Mouse (Mus musculus): ENCODE results near the gene Tmco3. TPM values are rescaled to one million over a fixed set of nuclear protein-coding genes. Genes with fewer than 3 reads are reported as not detected.
"Not testable (repeated sequence)": the region's sequence is repeated elsewhere in the genome, so short reads cannot be mapped to it uniquely, and the experiment has no call there.

Gene Tmco3
- polyA plus RNA-seq, 1 experiment from 2014 or later = 54.7 TPM

- Histone ChIP-seq H3K27me3 (replicated peaks) (no peaks in the 10 kb centered on the region), H3K9ac (replicated peaks) (no peak overlapping the region), H3K4me2 (no peak overlapping the region), H3K4me1 (no peaks in the 10 kb centered on the region), H3K9me3 (replicated peaks) (no peaks in the 10 kb centered on the region), H3K27ac (replicated peaks) (no peak overlapping the region), H3K36me3 (peaks cover 74% of the 10 kb centered on the region), H3K4me3 (replicated peaks) (no peak overlapping the region)
- 87% methylated on average over 3 of the region's 3 CpGs for whole genome bisulfite sequencing
- no peak for ATAC-seq (ENCODE audit: low FRiP score)
Measured at GRCm38 (mm10) chr8:13314922-13315321, 26.9 kb downstream of the Tmco3 start.

- no peaks in the 10 kb centered on the region for H3K27me3 ChIP-seq (replicated peaks)
- peaks cover 68% of the 10 kb centered on the region for H3K36me3 ChIP-seq
- no peak for ATAC-seq (ENCODE audit: low FRiP score)
- no peaks in the 10 kb centered on the region for H3K9me3 ChIP-seq (replicated peaks)
- no peak overlapping the region for H3K27ac ChIP-seq (replicated peaks)
- H3K4me1 ChIP-seq = no peaks in the 10 kb centered on the region
- WGBS = 95% methylated on average over 10 of the region's 10 CpGs
- no peak overlapping the region for H3K4me3 ChIP-seq (replicated peaks)
- no peak overlapping the region for H3K9ac ChIP-seq (replicated peaks)
- H3K4me2 ChIP-seq = no peak overlapping the region
Measured at GRCm38 (mm10) chr8:13316671-13317070, 28.7 kb downstream of the Tmco3 start.

- H3K9me3 ChIP-seq (replicated peaks) = no peaks in the 10 kb centered on the region
- no peak overlapping the region for H3K27ac ChIP-seq (replicated peaks)
- H3K36me3 ChIP-seq = peaks cover 13% of the 10 kb centered on the region; the same call in 1 of the 2 replicates
- 37% methylated on average over 5 of the region's 5 CpGs for WGBS
- H3K4me2 ChIP-seq = no peak overlapping the region
- no peaks in the 10 kb centered on the region for H3K27me3 ChIP-seq (replicated peaks)
- no peak overlapping the region for H3K9ac ChIP-seq (replicated peaks)
- H3K4me3 ChIP-seq (replicated peaks) = no peak overlapping the region
- ATAC-seq (ENCODE audit: low FRiP score) = no peak
- H3K4me1 ChIP-seq = no peaks in the 10 kb centered on the region
Measured at GRCm38 (mm10) chr8:13326598-13326997, 38.6 kb downstream of the Tmco3 start.

DNA sequence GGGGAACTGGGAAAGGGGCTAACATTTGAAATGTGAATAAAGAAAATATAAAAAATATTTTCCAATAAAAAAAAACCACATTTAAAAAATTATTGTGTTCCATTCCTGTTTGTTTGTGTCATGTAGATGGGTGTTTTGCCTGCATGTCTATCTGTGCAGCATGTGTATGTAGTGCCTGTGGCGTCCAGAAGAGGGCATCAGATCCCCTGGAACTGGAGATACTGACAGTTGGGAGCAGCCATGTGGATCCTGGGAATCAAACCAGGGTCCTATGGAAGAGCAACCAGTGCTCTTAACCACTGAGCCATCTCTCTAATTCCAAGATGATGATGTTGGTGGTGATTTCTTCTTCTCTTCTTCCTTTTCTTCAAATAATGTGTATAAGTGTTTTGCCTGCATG, 46.7 kb downstream of the Tmco3 start:
- no peak for ATAC-seq (ENCODE audit: low FRiP score)
- WGBS = 62% methylated on average over 1 of the region's 1 CpGs

GRCm38 (mm10) chr8:13337245-13337644, 49.3 kb downstream of the Tmco3 start:
- not testable (repeated sequence) for H3K27ac ChIP-seq (replicated peaks); H3K4me2 ChIP-seq; H3K4me3 ChIP-seq (replicated peaks); ATAC-seq (ENCODE audit: low FRiP score); H3K9ac ChIP-seq (replicated peaks); H3K27me3 ChIP-seq (replicated peaks); H3K9me3 ChIP-seq (replicated peaks)
- Histone ChIP-seq H3K4me1 (peaks cover 23% of the 10 kb centered on the region), H3K36me3 (peaks cover 13% of the 10 kb centered on the region)
- WGBS = 91% methylated on average over 6 of the region's 6 CpGs

More for the DNA sequence above, 46.7 kb downstream of the Tmco3 start:
- H3K36me3 ChIP-seq = no peaks in the 10 kb centered on the region
- H3K4me1 ChIP-seq = peaks cover 7% of the 10 kb centered on the region
- no peak overlapping the region for H3K4me3 ChIP-seq (replicated peaks)
- no peak overlapping the region for H3K4me2 ChIP-seq
- no peaks in the 10 kb centered on the region for H3K9me3 ChIP-seq (replicated peaks)
- H3K27me3 ChIP-seq (replicated peaks) = no peaks in the 10 kb centered on the region
- no peak overlapping the region for H3K27ac ChIP-seq (replicated peaks)
- no peak overlapping the region for H3K9ac ChIP-seq (replicated peaks)

DNA sequence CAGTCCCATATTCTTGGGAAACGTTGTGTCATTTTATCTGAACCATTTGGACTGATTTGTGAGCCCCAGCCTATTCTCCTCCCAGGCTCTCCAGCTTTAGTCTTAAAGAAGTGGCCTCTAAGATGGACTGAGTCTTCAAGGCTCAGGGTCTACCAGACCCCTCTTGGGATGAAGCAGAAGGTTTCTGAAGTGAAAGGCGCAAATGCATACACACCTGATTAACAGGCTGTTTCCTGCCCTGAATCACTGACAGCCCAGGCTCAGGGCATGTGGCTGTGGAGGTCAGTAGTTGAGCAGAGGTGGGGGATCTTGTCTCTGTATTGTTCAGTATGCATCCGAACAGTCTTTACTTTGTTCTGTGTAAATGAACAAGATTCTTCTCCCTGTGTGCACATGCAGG, 49.7 kb downstream of the Tmco3 start:
- ATAC-seq (ENCODE audit: low FRiP score) = no peak
- WGBS = 83% methylated on average over 3 of the region's 3 CpGs
- H3K9ac ChIP-seq (replicated peaks) = peak overlapping the region; percentile 95; the same call in 1 of the 2 replicates
- peaks cover 23% of the 10 kb centered on the region for H3K4me1 ChIP-seq
- H3K36me3 ChIP-seq = peaks cover 17% of the 10 kb centered on the region
- peak overlapping the region; percentile 86 for H3K4me2 ChIP-seq
- H3K27ac ChIP-seq (replicated peaks) = peak overlapping the region; percentile 73; the same call in 1 of the 2 replicates
- H3K9me3 ChIP-seq (replicated peaks) = no peaks in the 10 kb centered on the region
- no peaks in the 10 kb centered on the region for H3K27me3 ChIP-seq (replicated peaks)
- peak overlapping the region; percentile 82; the same call in 1 of the 2 replicates for H3K4me3 ChIP-seq (replicated peaks)

DNA sequence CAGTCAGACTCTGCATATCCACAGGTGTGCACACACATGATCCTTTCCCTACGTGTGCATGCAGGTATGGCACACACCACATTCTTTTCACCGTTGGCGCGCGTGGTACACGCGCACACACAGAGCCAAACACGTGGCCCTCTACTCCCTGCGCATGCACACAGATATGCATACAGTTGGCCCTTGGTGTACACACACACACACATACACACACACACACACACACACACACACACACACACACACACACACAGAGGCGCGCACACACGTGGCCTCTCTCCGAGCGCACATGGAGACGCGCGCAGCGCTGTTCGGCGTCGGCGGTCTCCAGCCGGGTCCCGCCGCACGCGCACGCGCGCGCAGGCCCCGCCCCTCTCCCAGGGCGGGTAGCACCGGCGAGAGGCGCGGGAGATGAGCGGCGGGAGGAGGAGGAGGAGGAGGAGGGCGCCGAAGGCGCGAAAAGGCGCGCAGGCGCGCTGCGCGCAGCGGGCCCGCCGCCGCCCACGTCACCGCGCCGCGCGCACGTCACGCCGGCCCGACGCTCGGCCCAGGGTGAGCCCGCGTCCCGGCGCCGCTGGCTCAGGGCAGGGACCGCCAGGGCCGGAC, 50.4 kb downstream of the Tmco3 start, which contains the start of gene Tfdp1:
TSS of gene Tfdp1 (plus strand) at position 497 of the 606 bp plus-strand sequence.
- Histone ChIP-seq H3K4me1 (peaks cover 23% of the 10 kb centered on the region), H3K4me3 (replicated peaks) (peak within 1 kb of the TSS; percentile 82), H3K4me2 (peak within 1 kb of the TSS; percentile 86), H3K27ac (replicated peaks) (peak within 1 kb of the TSS; percentile 78), H3K36me3 (peaks cover 24% of the 10 kb centered on the region), H3K9ac (replicated peaks) (peak within 1 kb of the TSS; percentile 95), H3K27me3 (replicated peaks) (no peaks in the 10 kb centered on the region), H3K9me3 (replicated peaks) (no peaks in the 10 kb centered on the region)
- WGBS = under 1% methylated on average over 58 of the region's 72 CpGs
- peak; percentile 95 for ATAC-seq (ENCODE audit: low FRiP score)

- Histone ChIP-seq H3K4me1 (peaks cover 23% of the 10 kb centered on the region), H3K27me3 (replicated peaks) (no peaks in the 10 kb centered on the region), H3K4me3 (replicated peaks) (peak overlapping the region; percentile 82), H3K27ac (replicated peaks) (peak overlapping the region; percentile 78), H3K36me3 (peaks cover 31% of the 10 kb centered on the region), H3K9ac (replicated peaks) (peak overlapping the region; percentile 95), H3K4me2 (peak overlapping the region; percentile 86), H3K9me3 (replicated peaks) (no peaks in the 10 kb centered on the region)
- peak; percentile 68 for ATAC-seq (ENCODE audit: low FRiP score)
- 1% methylated on average over 55 of the region's 70 CpGs for WGBS
Measured at GRCm38 (mm10) chr8:13338901-13339645, 51.1 kb downstream of the Tmco3 start.

DNA sequence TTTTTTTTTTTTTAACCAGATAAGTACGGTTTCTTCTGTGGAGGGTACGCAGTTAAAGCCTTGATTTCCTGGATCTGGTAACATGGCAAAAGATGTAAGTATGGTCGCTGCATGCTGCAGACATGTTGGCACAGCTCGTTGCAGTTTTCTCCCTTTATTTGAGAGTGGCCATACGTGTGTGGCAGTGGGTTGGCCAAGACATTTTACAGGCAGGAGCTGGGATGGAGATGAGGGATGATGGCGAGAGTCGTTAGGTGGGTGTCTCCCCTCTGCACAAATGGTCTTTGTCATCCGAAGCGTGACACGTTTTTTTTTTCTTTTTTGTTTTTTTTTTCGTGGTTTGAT, 51.6 kb downstream of the Tmco3 start:
- no peak overlapping the region for H3K27ac ChIP-seq (replicated peaks)
- no peak for ATAC-seq (ENCODE audit: low FRiP score)
- WGBS = 5% methylated on average over 11 of the region's 11 CpGs
- peak overlapping the region; percentile 95 for H3K9ac ChIP-seq (replicated peaks)
- no peaks in the 10 kb centered on the region for H3K27me3 ChIP-seq (replicated peaks)
- peak overlapping the region; percentile 86 for H3K4me2 ChIP-seq
- peak overlapping the region; percentile 82 for H3K4me3 ChIP-seq (replicated peaks)
- H3K9me3 ChIP-seq (replicated peaks) = no peaks in the 10 kb centered on the region
- peaks cover 36% of the 10 kb centered on the region for H3K36me3 ChIP-seq
- H3K4me1 ChIP-seq = peaks cover 23% of the 10 kb centered on the region

GRCm38 (mm10) chr8:13340650-13341049, 52.7 kb downstream of the Tmco3 start:
- 90% methylated on average over 8 of the region's 8 CpGs for WGBS
- Histone ChIP-seq H3K9me3 (replicated peaks) (no peaks in the 10 kb centered on the region), H3K27ac (replicated peaks) (no peak overlapping the region), H3K27me3 (replicated peaks) (no peaks in the 10 kb centered on the region), H3K4me2 (peak overlapping the region; percentile 86), H3K36me3 (peaks cover 44% of the 10 kb centered on the region), H3K4me3 (replicated peaks) (no peak overlapping the region), H3K9ac (replicated peaks) (0 out of 2 replicates have a peak overlapping the region, but pooled peaks have one; percentile 14), H3K4me1 (peaks cover 23% of the 10 kb centered on the region)
- no peak for ATAC-seq (ENCODE audit: low FRiP score)

GRCm38 (mm10) chr8:13342340-13342739, 54.4 kb downstream of the Tmco3 start:
- no peak for ATAC-seq (ENCODE audit: low FRiP score)

GRCm38 (mm10) chr8:13343134-13343533, 55.1 kb downstream of the Tmco3 start:
- no peak for ATAC-seq (ENCODE audit: low FRiP score)
- Histone ChIP-seq H3K4me3 (replicated peaks) (no peak overlapping the region), H3K9ac (replicated peaks) (no peak overlapping the region), H3K36me3 (peaks cover 69% of the 10 kb centered on the region), H3K4me1 (peaks cover 20% of the 10 kb centered on the region), H3K27ac (replicated peaks) (no peak overlapping the region), H3K9me3 (replicated peaks) (no peaks in the 10 kb centered on the region), H3K4me2 (no peak overlapping the region), H3K27me3 (replicated peaks) (no peaks in the 10 kb centered on the region)
- WGBS = 98% methylated on average over 4 of the region's 4 CpGs

More at GRCm38 (mm10) chr8:13342340-13342739, 54.4 kb downstream of the Tmco3 start:
- H3K4me2 ChIP-seq = no peak overlapping the region
- H3K4me3 ChIP-seq (replicated peaks) = no peak overlapping the region
- peaks cover 23% of the 10 kb centered on the region for H3K4me1 ChIP-seq
- peaks cover 61% of the 10 kb centered on the region for H3K36me3 ChIP-seq
- 87% methylated on average over 2 of the region's 2 CpGs for WGBS
- no peak overlapping the region for H3K27ac ChIP-seq (replicated peaks)
- no peaks in the 10 kb centered on the region for H3K9me3 ChIP-seq (replicated peaks)
- H3K9ac ChIP-seq (replicated peaks) = no peak overlapping the region
- H3K27me3 ChIP-seq (replicated peaks) = no peaks in the 10 kb centered on the region

Measured in neural tube, embryonic 15.5 days (tissue).